Comparison of ENCODE assay signal across 23 mouse cellular contexts in the genomic region with DNA sequence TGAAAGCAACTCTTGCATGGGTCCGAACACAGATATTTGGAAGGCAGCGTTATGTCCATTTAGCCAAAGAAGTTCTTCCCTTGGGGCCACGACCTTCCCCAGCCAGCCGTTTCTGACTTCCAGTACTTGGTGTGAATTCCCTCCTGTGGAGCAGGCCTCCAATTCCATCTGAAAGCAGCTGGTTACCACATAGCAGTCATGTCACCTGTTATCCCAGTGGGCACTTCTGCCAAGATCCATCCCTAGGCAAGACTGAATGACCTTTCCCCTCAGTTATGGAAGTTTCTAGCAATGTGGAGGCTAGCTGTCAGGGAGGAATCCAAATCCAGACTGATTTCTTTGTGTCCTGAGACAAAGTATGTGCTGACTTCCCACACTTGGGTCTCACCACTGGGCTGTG.
"Had no signal": no experiment of that assay in that cellular context is flagged by ENCODE, and none has a peak within 500 bp of the region (broad histone marks: within the 10 kb centered on the region; RNA-seq: fewer than 3 reads in every experiment).

No protein-coding gene starts in this region.

- ATAC-seq: hindbrain, postnatal 0 days; intestine, embryonic 16.5 days; liver, embryonic 12.5 days had no signal

- H3K9me3 ChIP-seq: heart, embryonic 10.5 days; hindbrain, embryonic 13.5 days; hindbrain, embryonic 15.5 days; limb, embryonic 13.5 days; limb, embryonic 15.5 days; liver, embryonic 12.5 days had no signal

- H3K4me2 ChIP-seq: heart, embryonic 12.5 days; hindbrain, embryonic 13.5 days; hindbrain, embryonic 15.5 days; limb, embryonic 13.5 days; limb, embryonic 15.5 days; liver, embryonic 12.5 days had no signal

- H3K4me3 ChIP-seq: heart, embryonic 10.5 days; heart, embryonic 12.5 days; hindbrain, embryonic 13.5 days; hindbrain, embryonic 15.5 days; layer of hippocampus, adult 2 months; left cerebral cortex, adult 2 months; limb, embryonic 13.5 days; limb, embryonic 15.5 days; liver, embryonic 12.5 days had no signal

- H3K27me3 ChIP-seq: heart, embryonic 12.5 days; hindbrain, embryonic 13.5 days; hindbrain, embryonic 15.5 days; limb, embryonic 15.5 days had no signal

- H3K36me3 ChIP-seq: heart, embryonic 10.5 days; heart, embryonic 12.5 days; hindbrain, embryonic 15.5 days; limb, embryonic 13.5 days; limb, embryonic 15.5 days; liver, embryonic 12.5 days had no signal

- H3K9ac ChIP-seq: heart, embryonic 12.5 days; hindbrain, embryonic 13.5 days; hindbrain, embryonic 15.5 days; limb, embryonic 13.5 days; limb, embryonic 15.5 days; liver, embryonic 12.5 days; liver, embryonic 14.5 days had no signal

- DNase-seq: gastrocnemius, postnatal 14 days; gastrocnemius, postnatal 36 days; heart, adult 18-20 months; heart, postnatal 14 days; heart, postnatal 36 days; kidney, adult 11 months; kidney, adult 2 months; kidney, adult 9 months; kidney, postnatal 10 days; kidney, postnatal 25 days; kidney, postnatal 4 days had no signal

- H3K4me1 ChIP-seq: hindbrain, embryonic 13.5 days; hindbrain, embryonic 15.5 days; limb, embryonic 15.5 days; liver, embryonic 12.5 days had no signal

- H3K27ac ChIP-seq: heart, embryonic 10.5 days; hindbrain, embryonic 13.5 days; hindbrain, embryonic 15.5 days; hindbrain, postnatal 0 days; layer of hippocampus, adult 2 months; left cerebral cortex, adult 2 months; limb, embryonic 13.5 days; limb, embryonic 15.5 days; liver, embryonic 12.5 days; liver, embryonic 14.5 days had no signal
